Mouse (Mus musculus) right cerebral cortex, postnatal 4 days (tissue): Measurements from ENCODE around the gene Trim31.

Experiments
- DNase-seq: peaks from one replicate; pipeline ENCODE4 v3.0.0-alpha.2; 2022

Gene Trim31

GRCm38 (mm10) chr17:36947051-36947819 lies 49.3 kb downstream of the Trim31 start:
- peak; percentile 69 for DNase-seq

- DNase-seq: no peak
Measured at GRCm38 (mm10) chr17:36948286-36948685, 50.4 kb downstream of the Trim31 start.

GRCm38 (mm10) chr17:36949265-36949664 lies 51.3 kb downstream of the Trim31 start:
- no peak for DNase-seq

- peak; percentile 91 for DNase-seq
Measured at GRCm38 (mm10) chr17:36950981-36951947, 53.3 kb downstream of the Trim31 start, which contains the start of gene Ppp1r11. TSS of gene Ppp1r11 (minus strand) at chr17:36951741.

GRCm38 (mm10) chr17:36952631-36953030 lies 54.7 kb downstream of the Trim31 start:
- no peak for DNase-seq

- DNase-seq: no peak
Measured at GRCm38 (mm10) chr17:36953062-36953461, 55.1 kb downstream of the Trim31 start.

- peak; percentile 89 for DNase-seq
Measured at GRCm38 (mm10) chr17:36957999-36958743, 60.3 kb downstream of the Trim31 start, which contains the start of the genes Znrd1 and Znrd1as. TSS of gene Znrd1 (minus strand) at chr17:36958559. TSS of gene Znrd1as (plus strand) at chr17:36958592.

- no peak for DNase-seq
Measured at GRCm38 (mm10) chr17:36958884-36959283, 61.0 kb downstream of the Trim31 start.
